8 mouse cellular contexts compared by ENCODE assay signal in genomic region chr11:23068201-23068600, GRCm38 (mm10).
A peak's percentile ranks its signal among the peaks of the same experiment; 100 is the strongest.
DNase-seq lines count a peak whose midpoint lies in the region; ATAC-seq and TF ChIP-seq lines count a peak whose summit lies in the region.

No protein-coding gene starts in this region.

- H3K27me3 ChIP-seq in liver, adult 2 months (ENCODE audit: control insufficient read depth, insufficient read depth, low read length), result no peaks in the 10 kb centered on the region
- H3K27me3 ChIP-seq in embryonic facial prominence, embryonic 15.5 days, result no peaks in the 10 kb centered on the region
- H3K27me3 ChIP-seq in intestine, embryonic 14.5 days (replicated peaks; ENCODE audit: control insufficient read depth, insufficient read depth, low read length), result no peaks in the 10 kb centered on the region
- no peaks in the 10 kb centered on the region for H3K27me3 ChIP-seq in neural tube, embryonic 13.5 days

- H3K4me3 ChIP-seq in liver, adult 2 months (ENCODE audit: insufficient read depth, low read depth, low read length), result peak overlapping the region; percentile 65
- peak overlapping the region; percentile 69 for H3K4me3 ChIP-seq in embryonic facial prominence, embryonic 15.5 days (replicated peaks)
- H3K4me3 ChIP-seq in intestine, embryonic 14.5 days (ENCODE audit: low read depth, low read length), result peak overlapping the region; percentile 68
- peak overlapping the region; percentile 54 for H3K4me3 ChIP-seq in neural tube, embryonic 13.5 days

- peak; percentile 10 for DNase-seq in liver, adult 2 months (ENCODE audit: extremely low read depth, low read depth, low spot score)
- DNase-seq in liver, result no peak
- peak; percentile 54 for DNase-seq in intestine, embryonic 14.5 days (ENCODE audit: low spot score)
- no peak for DNase-seq in testis, postnatal 10 days (ENCODE audit: low spot score)
- no peak for DNase-seq in gastrocnemius, postnatal 25 days

- peak overlapping the region; percentile 81 for H3K4me2 ChIP-seq in embryonic facial prominence, embryonic 15.5 days (replicated peaks)
- peak overlapping the region; percentile 74 for H3K4me2 ChIP-seq in intestine, embryonic 14.5 days (ENCODE audit: low read length)
- H3K4me2 ChIP-seq in neural tube, embryonic 13.5 days, result peak overlapping the region; percentile 64

- no peak for TF ChIP-seq POLR2A in liver, adult 2 months (IDR thresholded peaks at IDR 0.05; ENCODE audit: extremely low read depth, insufficient read depth, low read length)

- H3K36me3 ChIP-seq in liver, adult 2 months (ENCODE audit: control insufficient read depth, insufficient read depth, low read length), result no peaks in the 10 kb centered on the region
- no peaks in the 10 kb centered on the region for H3K36me3 ChIP-seq in embryonic facial prominence, embryonic 15.5 days
- H3K36me3 ChIP-seq in intestine, embryonic 14.5 days (ENCODE audit: control insufficient read depth, insufficient read depth, low read length), result no peaks in the 10 kb centered on the region
- H3K36me3 ChIP-seq in neural tube, embryonic 13.5 days, result no peaks in the 10 kb centered on the region

- 0 out of 2 replicates have a peak overlapping the region, but pooled peaks have one; percentile 38 for H3K27ac ChIP-seq in liver, adult 2 months (replicated peaks; ENCODE audit: insufficient read depth, low read depth, low read length)
- peak overlapping the region; percentile 79; the same call in 1 of the 2 replicates for H3K27ac ChIP-seq in embryonic facial prominence, embryonic 15.5 days (replicated peaks)
- H3K27ac ChIP-seq in intestine, embryonic 14.5 days (ENCODE audit: low read depth), result peak overlapping the region; percentile 36; the same call in 1 of the 2 replicates
- peak overlapping the region; percentile 86 for H3K27ac ChIP-seq in neural tube, embryonic 13.5 days (replicated peaks)

- H3K9ac ChIP-seq in liver, adult 2 months (ENCODE audit: low read depth, low read length), result peak overlapping the region; percentile 77; the same call in 1 of the 2 replicates
- H3K9ac ChIP-seq in embryonic facial prominence, embryonic 15.5 days, result peak overlapping the region; percentile 75
- peak overlapping the region; percentile 69 for H3K9ac ChIP-seq in intestine, embryonic 14.5 days (ENCODE audit: low read length)
- H3K9ac ChIP-seq in neural tube, embryonic 13.5 days, result peak overlapping the region; percentile 73

- H3K9me3 ChIP-seq in embryonic facial prominence, embryonic 15.5 days (replicated peaks), result no peaks in the 10 kb centered on the region
- H3K9me3 ChIP-seq in intestine, embryonic 14.5 days (ENCODE audit: control insufficient read depth, low read length), result no peaks in the 10 kb centered on the region
- H3K9me3 ChIP-seq in neural tube, embryonic 13.5 days, result no peaks in the 10 kb centered on the region

- TF ChIP-seq CTCF in liver, adult 2 months (IDR thresholded peaks at IDR 0.05; ENCODE audit: low read depth, low read length), result no peak

- WGBS in liver, adult 2 months, result 6% methylated on average over 10 of the region's 10 CpGs
- 8% methylated on average over 10 of the region's 10 CpGs for WGBS in embryonic facial prominence, embryonic 15.5 days
- 7% methylated on average over 10 of the region's 10 CpGs for WGBS in intestine, embryonic 14.5 days
- WGBS in neural tube, embryonic 13.5 days, result 6% methylated on average over 10 of the region's 10 CpGs

- ATAC-seq in embryonic facial prominence, embryonic 15.5 days (ENCODE audit: insufficient number of reproducible peaks, low FRiP score, low TSS enrichment, low read depth), result no peak
- 0 out of 2 replicates have a peak, but pooled peaks have one; percentile 8 for ATAC-seq in intestine, embryonic 14.5 days (replicated peaks; ENCODE audit: low FRiP score, low TSS enrichment, low read depth)
- peak; percentile 0; the same call in 1 of the 2 replicates for ATAC-seq in neural tube, embryonic 13.5 days (ENCODE audit: low read depth)
- ATAC-seq in monocyte, adult 5-6 weeks (replicated peaks; ENCODE audit: insufficient number of reproducible peaks, low FRiP score, low TSS enrichment, poor library complexity, severe bottlenecking), result no peak

- no peaks in the 10 kb centered on the region for H3K79me2 ChIP-seq in liver, adult 2 months (ENCODE audit: control insufficient read depth, insufficient read depth, low read length)

- peaks cover 11% of the 10 kb centered on the region for H3K4me1 ChIP-seq in liver, adult 2 months (ENCODE audit: control insufficient read depth, insufficient read depth, low read length)
- no peaks in the 10 kb centered on the region for H3K4me1 ChIP-seq in embryonic facial prominence, embryonic 15.5 days
- H3K4me1 ChIP-seq in intestine, embryonic 14.5 days (replicated peaks; ENCODE audit: control insufficient read depth, insufficient read depth, low read length), result 0 out of 2 replicates have a peak, but pooled peaks cover 3% of the 10 kb centered on the region
- H3K4me1 ChIP-seq in neural tube, embryonic 13.5 days (replicated peaks), result peaks cover 5% of the 10 kb centered on the region

Comparison
In these comparisons a context has a peak if more than half of its experiments do, and no peak if none do; other contexts are left out.
1. DNase-seq: peak in liver, adult 2 months (single experiment) and intestine, embryonic 14.5 days (single experiment); none in liver (single experiment), testis, postnatal 10 days (single experiment) and gastrocnemius, postnatal 25 days (single experiment).
2. H3K27ac ChIP-seq: peak in every context shown above with its lines; median percentile 86 in neural tube, embryonic 13.5 days; 79 in embryonic facial prominence, embryonic 15.5 days; 38 in liver, adult 2 months; 36 in intestine, embryonic 14.5 days.
3. ATAC-seq: peak in intestine, embryonic 14.5 days (single experiment) and neural tube, embryonic 13.5 days (single experiment); none in embryonic facial prominence, embryonic 15.5 days (single experiment) and monocyte, adult 5-6 weeks (single experiment).
4. Peak in every context shown above with its lines, with median percentiles within 50 percentile points of each other: H3K4me3 ChIP-seq, H3K9ac ChIP-seq and H3K4me2 ChIP-seq.